Mouse (Mus musculus): ENCODE measurements around the gene Gm17581.

- no peak for TF ChIP-seq CTCF (IDR thresholded peaks at IDR 0.05; ENCODE audit: borderline replicate concordance, insufficient read depth, low read depth, low read length)
- TF ChIP-seq POLR2A (IDR thresholded peaks at IDR 0.05; ENCODE audit: borderline replicate concordance, insufficient read depth, low read length) = no peak
Observed at GRCm38 (mm10) chr2:155695316-155695715, 40.4 kb downstream of the Gm17581 start.

Measured in cerebellum, adult 2 months (tissue).